Mouse (Mus musculus) CD4-positive naive resting alpha-beta T cell, adult 76 days (primary cell): Measurements from ENCODE around the gene Gdap1l1. TPM values are rescaled to one million over a fixed set of nuclear protein-coding genes. Genes with fewer than 3 reads are reported as not detected.

Experiments
- total RNA-seq: library from RNA; stranded (reverse); gene quantifications from one replicate; pipeline ENCODE4 v1.2.4, GENCODE M21; 2023

The Gdap1l1 gene
- total RNA-seq = not detected

DNA sequence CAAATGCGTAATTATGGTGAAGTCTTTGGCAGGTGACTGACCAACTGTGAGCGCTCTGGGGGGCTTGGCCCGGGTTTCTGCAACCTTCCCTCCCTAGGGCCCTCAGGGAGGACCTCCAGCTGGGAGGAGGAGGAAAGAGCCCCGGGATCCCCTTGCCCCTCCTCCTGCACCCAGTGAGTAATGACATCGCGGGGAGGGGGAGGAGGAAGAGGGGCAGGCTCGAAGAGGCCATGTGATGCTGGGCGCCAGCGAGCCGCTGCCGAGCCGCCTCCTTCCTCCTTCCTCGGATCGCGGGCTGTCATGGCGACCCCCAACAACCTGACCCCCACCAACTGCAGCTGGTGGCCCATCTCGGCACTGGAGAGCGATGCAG is at the start of gene Gdap1l1:
TSS of gene Gdap1l1 (plus strand) at position 231 of the 373 bp plus-strand sequence.

DNA sequence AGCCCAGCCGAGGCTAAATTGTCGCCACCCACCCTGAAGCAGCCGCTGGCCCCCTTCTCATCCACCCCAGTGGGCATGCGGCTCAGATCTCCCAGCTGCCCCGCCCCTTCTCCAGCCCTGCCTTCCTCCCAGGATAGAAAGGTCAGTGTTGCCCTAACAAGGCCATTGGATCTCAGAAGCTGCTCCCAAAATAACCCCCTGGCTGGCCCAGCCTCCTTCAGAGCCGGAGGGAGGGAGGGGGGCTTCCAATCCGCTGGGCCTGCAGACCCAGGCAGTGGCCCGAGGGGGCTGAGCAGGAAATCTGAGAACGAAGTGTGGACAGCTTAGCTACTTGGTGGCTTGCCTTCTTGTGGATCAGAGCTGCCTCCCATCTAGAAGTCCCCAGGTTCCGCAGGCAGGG is 40.4 kb upstream of the Gdap1l1 start, which contains the start of gene Jph2:
TSS of gene Jph2 (minus strand) at position 89 of the 400 bp plus-strand sequence.

DNA sequence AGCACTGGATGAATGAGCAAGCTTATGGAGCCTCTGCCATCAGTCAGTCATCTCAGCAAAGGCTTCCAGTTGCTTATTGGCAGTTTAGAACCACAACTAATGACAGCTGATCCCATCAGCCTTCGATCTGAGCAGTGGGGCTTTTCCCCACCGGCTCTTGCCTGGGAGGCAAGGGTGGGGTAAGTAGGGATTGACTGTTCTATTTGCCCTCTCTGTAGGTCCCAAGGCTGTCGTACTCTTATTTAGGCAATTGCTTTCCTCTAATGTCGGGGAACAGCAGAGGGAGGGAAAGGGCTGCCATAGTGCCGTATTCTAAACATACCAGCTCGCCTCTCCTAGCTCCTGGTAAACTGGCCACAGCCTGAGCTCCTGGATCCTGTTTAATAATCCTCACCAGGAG is 13.7 kb upstream of the Gdap1l1 start, which contains the start of gene Oser1:
TSS of gene Oser1 (minus strand) at position 101 of the 400 bp plus-strand sequence.

GRCm38 (mm10) chr2:163472466-163472851 is 34.2 kb downstream of the Gdap1l1 start, which contains the start of gene Fitm2:
Fitm2 (minus strand) TSS chr2:163472629.

DNA sequence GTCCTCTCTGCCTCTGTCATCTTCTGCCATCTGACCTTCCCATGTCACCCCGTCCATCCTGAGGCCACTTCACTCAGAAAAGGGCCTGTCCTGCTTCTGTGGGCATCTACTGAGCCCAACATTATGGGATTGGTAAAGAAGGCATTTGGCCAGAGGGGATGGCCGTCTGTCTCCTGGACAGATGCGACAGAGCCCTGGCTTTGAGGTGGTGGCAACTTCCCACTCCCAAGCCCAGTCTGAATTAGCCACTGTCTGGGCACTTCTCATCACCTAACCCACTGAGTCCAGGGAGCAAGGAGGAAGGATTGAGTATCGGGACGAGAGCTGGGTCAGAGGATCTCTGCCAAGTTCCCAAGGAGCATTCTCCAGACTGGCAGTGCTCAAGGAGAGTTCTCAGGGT is 53.7 kb downstream of the Gdap1l1 start, which contains the start of gene R3hdml:
TSS of gene R3hdml (plus strand) at position 301 of the 400 bp plus-strand sequence.

Other genes starting within 250 kb of the Gdap1l1 start
- 0.82 TPM for gene Tox2, start 235.4 kb upstream of the Gdap1l1 start, total RNA-seq
- gene Jph2, start 40.5 kb upstream of the Gdap1l1 start, total RNA-seq = not detected
- gene Oser1, start 13.8 kb upstream of the Gdap1l1 start, total RNA-seq = 169 TPM
- gene Fitm2, start 34.2 kb downstream of the Gdap1l1 start, total RNA-seq = 3.5 TPM
- not detected for gene R3hdml, start 53.8 kb downstream of the Gdap1l1 start, total RNA-seq
- not detected for gene Hnf4a, start 68.3 kb downstream of the Gdap1l1 start, total RNA-seq
- gene Ttpal, start 163.8 kb downstream of the Gdap1l1 start, total RNA-seq = 70.4 TPM
- gene Serinc3, start 206.7 kb downstream of the Gdap1l1 start, total RNA-seq = 603 TPM
- gene Pkig, start 219.9 kb downstream of the Gdap1l1 start, total RNA-seq = 32.9 TPM